Mouse (Mus musculus): Measurements from ENCODE around the gene Polr2g. TPM values are rescaled to one million over a fixed set of nuclear protein-coding genes. Genes with fewer than 3 reads are reported as not detected.

Polr2g gene
- polyA plus RNA-seq, 1 experiment from 2014 or later: 172 TPM

- Histone ChIP-seq H3K4me3 (ENCODE audit: low read depth, low read length) (peak overlapping the region; percentile 42; the same call in 1 of the 2 replicates), H3K9ac (ENCODE audit: low read length) (no peak overlapping the region), H3K9me3 (ENCODE audit: control insufficient read depth, low read length) (no peaks in the 10 kb centered on the region), H3K27me3 (ENCODE audit: control insufficient read depth, insufficient read depth, low read length) (no peaks in the 10 kb centered on the region), H3K4me1 (ENCODE audit: control insufficient read depth, insufficient read depth, low read length) (peaks cover 8% of the 10 kb centered on the region), H3K27ac (ENCODE audit: low read depth, low read length) (no peak overlapping the region), H3K4me2 (ENCODE audit: low read depth) (no peak overlapping the region), H3K36me3 (ENCODE audit: control insufficient read depth, insufficient read depth, low read length) (peaks cover 6% of the 10 kb centered on the region)
- no peak for DNase-seq (ENCODE audit: low spot score)
- ATAC-seq (ENCODE audit: insufficient read depth, low FRiP score, low TSS enrichment): no peak
- WGBS: 93% methylated on average over 9 of the region's 9 CpGs
Measured at GRCm38 (mm10) chr19:8803204-8803780, 4.9 kb upstream of the Polr2g start.

GRCm38 (mm10) chr19:8802130-8802821 is 3.9 kb upstream of the Polr2g start, which contains the start of gene Zbtb3:
Gene Zbtb3 (plus strand): TSS chr19:8802555.
- peak; percentile 94 for DNase-seq (ENCODE audit: low spot score)
- H3K27ac ChIP-seq (ENCODE audit: low read depth, low read length): 0 out of 2 replicates have a peak within 1 kb of the TSS, but pooled peaks have one; percentile 47
- WGBS: under 1% methylated on average over 30 of the region's 30 CpGs

GRCm38 (mm10) chr19:8798947-8799315 is 554 bp upstream of the Polr2g start:
- Histone ChIP-seq H3K36me3 (ENCODE audit: control insufficient read depth, insufficient read depth, low read length) (peaks cover 3% of the 10 kb centered on the region), H3K9ac (ENCODE audit: low read length) (no peak overlapping the region), H3K4me1 (ENCODE audit: control insufficient read depth, insufficient read depth, low read length) (peaks cover 13% of the 10 kb centered on the region), H3K9me3 (ENCODE audit: control insufficient read depth, low read length) (no peaks in the 10 kb centered on the region), H3K4me2 (ENCODE audit: low read depth) (peak overlapping the region; percentile 2; the same call in 1 of the 2 replicates), H3K27me3 (ENCODE audit: control insufficient read depth, insufficient read depth, low read length) (no peaks in the 10 kb centered on the region), H3K4me3 (ENCODE audit: low read depth, low read length) (no peak overlapping the region), H3K27ac (ENCODE audit: low read depth, low read length) (no peak overlapping the region)
- no peak for DNase-seq (ENCODE audit: low spot score)
- ATAC-seq (ENCODE audit: insufficient read depth, low FRiP score, low TSS enrichment): no peak

More at GRCm38 (mm10) chr19:8802130-8802821, 3.9 kb upstream of the Polr2g start, which contains the start of gene Zbtb3:
- Histone ChIP-seq H3K36me3 (ENCODE audit: control insufficient read depth, insufficient read depth, low read length) (peaks cover 6% of the 10 kb centered on the region), H3K4me1 (ENCODE audit: control insufficient read depth, insufficient read depth, low read length) (peaks cover 13% of the 10 kb centered on the region), H3K9ac (ENCODE audit: low read length) (peak within 1 kb of the TSS; percentile 52), H3K4me3 (ENCODE audit: low read depth, low read length) (peak within 1 kb of the TSS; percentile 42), H3K4me2 (ENCODE audit: low read depth) (peak within 1 kb of the TSS; percentile 57), H3K9me3 (ENCODE audit: control insufficient read depth, low read length) (no peaks in the 10 kb centered on the region), H3K27me3 (ENCODE audit: control insufficient read depth, insufficient read depth, low read length) (no peaks in the 10 kb centered on the region)
- ATAC-seq (ENCODE audit: insufficient read depth, low FRiP score, low TSS enrichment): peak; percentile 99

DNA sequence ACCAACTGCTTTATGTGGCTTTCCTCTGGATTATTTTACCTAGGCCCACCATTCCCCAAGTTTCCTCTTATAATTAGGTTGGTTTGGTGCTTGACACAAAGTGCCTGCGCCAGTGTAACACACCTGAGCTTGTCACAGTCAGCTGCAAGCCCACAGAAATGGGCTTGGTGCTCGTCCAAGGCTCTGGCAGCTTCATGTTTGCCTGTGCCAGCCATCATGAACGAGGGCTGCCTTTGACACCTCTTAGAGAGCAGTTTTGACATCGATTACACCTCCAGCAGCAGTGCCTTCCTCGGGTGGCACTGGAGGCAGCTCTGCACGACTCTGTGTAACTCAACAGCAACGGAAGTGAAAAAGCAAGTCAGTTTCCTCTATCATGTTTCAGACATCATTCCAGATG is 8.2 kb downstream of the Polr2g start:
- DNase-seq (ENCODE audit: low spot score) (no peak), ATAC-seq (ENCODE audit: insufficient read depth, low FRiP score, low TSS enrichment) (no peak)
- Histone ChIP-seq H3K27ac (ENCODE audit: low read depth, low read length) (no peak overlapping the region), H3K36me3 (ENCODE audit: control insufficient read depth, insufficient read depth, low read length) (peaks cover 12% of the 10 kb centered on the region), H3K9ac (ENCODE audit: low read length) (no peak overlapping the region), H3K9me3 (ENCODE audit: control insufficient read depth, low read length) (no peaks in the 10 kb centered on the region), H3K4me3 (ENCODE audit: low read depth, low read length) (no peak overlapping the region), H3K4me2 (ENCODE audit: low read depth) (no peak overlapping the region), H3K4me1 (ENCODE audit: control insufficient read depth, insufficient read depth, low read length) (peaks cover 5% of the 10 kb centered on the region; the same call in 1 of the 2 replicates), H3K27me3 (ENCODE audit: control insufficient read depth, insufficient read depth, low read length) (no peaks in the 10 kb centered on the region)
- 83% methylated on average over 7 of the region's 7 CpGs for WGBS

- Histone ChIP-seq H3K36me3 (ENCODE audit: control insufficient read depth, insufficient read depth, low read length) (peaks cover 12% of the 10 kb centered on the region), H3K27ac (ENCODE audit: low read depth, low read length) (no peak overlapping the region), H3K9me3 (ENCODE audit: control insufficient read depth, low read length) (no peaks in the 10 kb centered on the region), H3K27me3 (ENCODE audit: control insufficient read depth, insufficient read depth, low read length) (no peaks in the 10 kb centered on the region), H3K4me1 (ENCODE audit: control insufficient read depth, insufficient read depth, low read length) (peaks cover 5% of the 10 kb centered on the region; the same call in 1 of the 2 replicates), H3K4me2 (ENCODE audit: low read depth) (no peak overlapping the region), H3K4me3 (ENCODE audit: low read depth, low read length) (no peak overlapping the region), H3K9ac (ENCODE audit: low read length) (no peak overlapping the region)
- 63% methylated on average over 1 of the region's 1 CpGs for WGBS
- ATAC-seq (ENCODE audit: insufficient read depth, low FRiP score, low TSS enrichment) (no peak), DNase-seq (ENCODE audit: low spot score) (no peak)
Measured at GRCm38 (mm10) chr19:8789171-8789570, 9.2 kb downstream of the Polr2g start.

DNA sequence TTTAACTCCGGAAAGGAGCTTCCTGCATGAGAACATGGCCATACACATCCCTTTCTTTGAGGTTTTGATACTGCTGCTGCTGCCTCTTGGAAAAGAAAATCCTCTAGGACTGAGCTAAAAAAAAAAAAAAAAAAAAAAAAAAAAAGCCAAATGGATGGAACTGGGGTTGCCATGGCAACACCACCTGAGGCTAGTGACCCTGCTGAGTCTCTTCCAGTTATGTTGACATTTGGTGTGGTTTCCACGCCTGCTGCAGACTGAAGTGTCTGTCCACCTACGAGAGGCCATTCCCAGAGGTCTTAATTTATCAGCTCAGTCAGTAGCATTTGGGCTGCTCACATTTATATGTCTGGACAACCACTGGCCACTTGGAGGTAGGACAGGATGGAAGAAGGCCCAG is 9.9 kb downstream of the Polr2g start:
- H3K27ac ChIP-seq (ENCODE audit: low read depth, low read length): no peak overlapping the region

GRCm38 (mm10) chr19:8786008-8786781 is 12.2 kb downstream of the Polr2g start, which contains the start of gene Taf6l:
Gene Taf6l (minus strand): TSS chr19:8786417.
- Histone ChIP-seq H3K9me3 (ENCODE audit: control insufficient read depth, low read length) (no peaks in the 10 kb centered on the region), H3K4me2 (ENCODE audit: low read depth) (peak within 1 kb of the TSS; percentile 73), H3K27ac (ENCODE audit: low read depth, low read length) (no peak within 1 kb of the TSS; the same call in 1 of the 2 replicates), H3K36me3 (ENCODE audit: control insufficient read depth, insufficient read depth, low read length) (peaks cover 9% of the 10 kb centered on the region), H3K4me3 (ENCODE audit: low read depth, low read length) (peak within 1 kb of the TSS; percentile 84), H3K4me1 (ENCODE audit: control insufficient read depth, insufficient read depth, low read length) (peaks cover 5% of the 10 kb centered on the region; the same call in 1 of the 2 replicates), H3K9ac (ENCODE audit: low read length) (peak within 1 kb of the TSS; percentile 73), H3K27me3 (ENCODE audit: control insufficient read depth, insufficient read depth, low read length) (no peaks in the 10 kb centered on the region)
- WGBS: under 1% methylated on average over 32 of the region's 32 CpGs
- DNase-seq (ENCODE audit: low spot score): peak; percentile 91
- peak; percentile 100 for ATAC-seq (ENCODE audit: insufficient read depth, low FRiP score, low TSS enrichment)

More for the DNA sequence above, 9.9 kb downstream of the Polr2g start:
- H3K4me1 ChIP-seq (ENCODE audit: control insufficient read depth, insufficient read depth, low read length): peaks cover 5% of the 10 kb centered on the region; the same call in 1 of the 2 replicates
- no peak overlapping the region for H3K4me2 ChIP-seq (ENCODE audit: low read depth)
- H3K27me3 ChIP-seq (ENCODE audit: control insufficient read depth, insufficient read depth, low read length): no peaks in the 10 kb centered on the region
- H3K36me3 ChIP-seq (ENCODE audit: control insufficient read depth, insufficient read depth, low read length): peaks cover 5% of the 10 kb centered on the region
- ATAC-seq (ENCODE audit: insufficient read depth, low FRiP score, low TSS enrichment): no peak
- H3K9ac ChIP-seq (ENCODE audit: low read length): no peak overlapping the region
- DNase-seq (ENCODE audit: low spot score): peak; percentile 19
- WGBS: 13% methylated on average over 3 of the region's 3 CpGs
- no peak overlapping the region for H3K4me3 ChIP-seq (ENCODE audit: low read depth, low read length)
- H3K9me3 ChIP-seq (ENCODE audit: control insufficient read depth, low read length): no peaks in the 10 kb centered on the region

GRCm38 (mm10) chr19:8774951-8775421 is 23.4 kb downstream of the Polr2g start:
- peak overlapping the region; percentile 74 for H3K4me3 ChIP-seq (ENCODE audit: low read depth, low read length)
- no peaks in the 10 kb centered on the region for H3K27me3 ChIP-seq (ENCODE audit: control insufficient read depth, insufficient read depth, low read length)
- 6% methylated on average over 20 of the region's 20 CpGs for WGBS
- H3K9ac ChIP-seq (ENCODE audit: low read length): peak overlapping the region; percentile 90
- ATAC-seq (ENCODE audit: insufficient read depth, low FRiP score, low TSS enrichment) (peak; percentile 51), DNase-seq (ENCODE audit: low spot score) (no peak)
- no peaks in the 10 kb centered on the region for H3K9me3 ChIP-seq (ENCODE audit: control insufficient read depth, low read length)
- H3K27ac ChIP-seq (ENCODE audit: low read depth, low read length): peak overlapping the region; percentile 98
- H3K4me2 ChIP-seq (ENCODE audit: low read depth): peak overlapping the region; percentile 99
- peaks cover 15% of the 10 kb centered on the region for H3K4me1 ChIP-seq (ENCODE audit: control insufficient read depth, insufficient read depth, low read length)
- peaks cover 8% of the 10 kb centered on the region for H3K36me3 ChIP-seq (ENCODE audit: control insufficient read depth, insufficient read depth, low read length)
